Mouse (Mus musculus): ENCODE data around the gene Efemp1.

DNA sequence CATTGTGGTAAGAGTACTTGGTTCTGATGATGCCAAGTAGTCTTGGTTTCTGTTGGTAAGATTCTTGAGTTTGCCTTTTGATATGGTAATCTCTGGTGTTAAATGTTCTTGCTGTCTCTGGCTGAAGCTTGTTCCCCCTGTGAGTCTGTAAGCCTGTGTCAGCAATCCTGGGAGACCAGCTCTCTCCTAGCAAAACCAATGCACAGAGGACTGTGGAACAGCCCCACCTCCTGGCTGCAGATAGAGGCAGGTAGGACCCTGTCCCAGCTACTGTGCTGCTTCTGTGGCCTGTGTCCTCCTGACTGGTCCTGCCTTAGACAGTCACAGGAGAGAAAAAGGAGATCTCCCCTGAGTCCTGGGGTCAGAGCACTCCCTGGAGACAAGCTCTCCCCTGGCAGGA lies 81.4 kb downstream of the Efemp1 start:
- TF ChIP-seq POLR2A (IDR thresholded peaks at IDR 0.05; ENCODE audit: control insufficient read depth, extremely low read depth, insufficient read depth, low read length, poor library complexity) (no peak), CTCF (IDR thresholded peaks at IDR 0.05; ENCODE audit: borderline replicate concordance, control insufficient read depth, extremely low read depth, insufficient read depth, low read length, poor library complexity) (no peak)
